Mouse (Mus musculus): ENCODE measurements around the gene Rpia. TPM values are rescaled to one million over a fixed set of nuclear protein-coding genes. Genes with fewer than 3 reads are reported as not detected.

The Rpia gene
- polyA plus RNA-seq, 1 experiment = 10.0 TPM

DNA sequence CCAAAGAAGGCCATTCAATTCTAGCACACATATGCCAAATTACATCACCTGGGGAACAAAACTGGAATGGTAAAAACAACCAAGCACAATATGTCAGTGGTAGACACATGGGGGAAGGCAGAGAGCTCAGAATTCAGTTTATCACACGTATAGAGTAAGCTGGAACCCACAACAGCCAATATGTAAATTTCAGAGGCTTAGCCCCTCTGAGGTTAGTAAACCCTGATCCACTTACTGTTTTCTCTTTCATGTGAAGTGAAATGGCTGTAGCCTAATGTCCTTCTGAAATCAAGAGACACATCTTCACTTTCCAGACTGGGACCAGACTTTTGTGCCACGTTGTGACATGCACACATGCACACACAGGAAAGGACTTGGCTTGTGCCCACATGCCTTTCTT lies 73.3 kb downstream of the Rpia start:
- Histone ChIP-seq H3K79me2 (ENCODE audit: control insufficient read depth, insufficient read depth) (no peaks in the 10 kb centered on the region), H3ac (ENCODE audit: control insufficient read depth, insufficient read length, low read depth) (no peak overlapping the region), H3K79me3 (ENCODE audit: low read depth) (no peaks in the 10 kb centered on the region), H3K27me3 (ENCODE audit: control insufficient read depth, insufficient read depth, insufficient read length) (no peaks in the 10 kb centered on the region), H3K4me3 (ENCODE audit: insufficient read depth, poor library complexity, severe bottlenecking) (no peak overlapping the region), H3K36me3 (ENCODE audit: control insufficient read depth, insufficient read depth) (no peaks in the 10 kb centered on the region)
- TF ChIP-seq CTCF (IDR thresholded peaks at IDR 0.05; ENCODE audit: control insufficient read depth, insufficient read depth, insufficient read length) (no peak), MAX (IDR thresholded peaks at IDR 0.05) (no peak), CEBPB (IDR thresholded peaks at IDR 0.05; ENCODE audit: low read depth) (no peak), MYOD1 (IDR thresholded peaks at IDR 0.05; ENCODE audit: control insufficient read depth, insufficient read length, low read depth) (no peak), MYOG (IDR thresholded peaks at IDR 0.05; ENCODE audit: control insufficient read depth, extremely low read depth, insufficient read length) (no peak), USF1 (IDR thresholded peaks at IDR 0.05; ENCODE audit: low read depth) (no peak), FOSL1 (IDR thresholded peaks at IDR 0.05; ENCODE audit: insufficient read depth, low read length, poor library complexity, severe bottlenecking) (no peak)

DNA sequence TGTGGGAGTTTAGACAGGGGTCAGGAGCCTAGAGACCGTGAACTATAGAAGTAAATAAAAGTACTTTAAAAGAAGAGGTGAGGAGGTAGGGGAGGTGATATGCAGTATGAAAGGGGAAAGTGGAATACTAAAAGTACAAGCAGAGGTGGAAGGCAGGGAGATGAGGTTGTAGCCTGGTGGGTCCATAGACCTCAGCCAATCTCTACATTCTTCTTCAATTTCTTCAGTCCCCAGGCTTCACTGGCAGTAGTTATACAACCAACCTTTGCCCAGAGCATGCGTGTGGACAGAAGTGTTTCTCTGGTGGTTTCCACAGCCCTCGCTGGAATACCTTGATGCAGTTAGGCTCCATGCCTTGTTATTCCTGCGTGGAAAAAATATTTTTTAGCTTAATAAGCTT lies 73.9 kb downstream of the Rpia start:
- no peaks in the 10 kb centered on the region for H3K36me3 ChIP-seq (ENCODE audit: control insufficient read depth, insufficient read depth)
- H3K27me3 ChIP-seq (ENCODE audit: control insufficient read depth, insufficient read depth, insufficient read length) = no peaks in the 10 kb centered on the region
- H3K4me3 ChIP-seq (ENCODE audit: insufficient read depth, poor library complexity, severe bottlenecking) = no peak overlapping the region
- TF ChIP-seq MYOG (IDR thresholded peaks at IDR 0.05; ENCODE audit: control insufficient read depth, extremely low read depth, insufficient read length) (no peak), CEBPB (IDR thresholded peaks at IDR 0.05; ENCODE audit: low read depth) (no peak), USF1 (IDR thresholded peaks at IDR 0.05; ENCODE audit: low read depth) (no peak), MAX (IDR thresholded peaks at IDR 0.05) (no peak), CTCF (IDR thresholded peaks at IDR 0.05; ENCODE audit: control insufficient read depth, insufficient read depth, insufficient read length) (no peak), FOSL1 (IDR thresholded peaks at IDR 0.05; ENCODE audit: insufficient read depth, low read length, poor library complexity, severe bottlenecking) (no peak), MYOD1 (IDR thresholded peaks at IDR 0.05; ENCODE audit: control insufficient read depth, insufficient read length, low read depth) (no peak)
- H3ac ChIP-seq (ENCODE audit: control insufficient read depth, insufficient read length, low read depth) = no peak overlapping the region
- H3K79me2 ChIP-seq (ENCODE audit: control insufficient read depth, insufficient read depth) = no peaks in the 10 kb centered on the region
- H3K79me3 ChIP-seq (ENCODE audit: low read depth) = no peaks in the 10 kb centered on the region

- Histone ChIP-seq H3ac (ENCODE audit: control insufficient read depth, insufficient read length, low read depth) (no peak overlapping the region), H3K4me3 (ENCODE audit: insufficient read depth, poor library complexity, severe bottlenecking) (no peak overlapping the region), H3K36me3 (ENCODE audit: control insufficient read depth, insufficient read depth) (no peaks in the 10 kb centered on the region), H3K79me3 (ENCODE audit: low read depth) (no peaks in the 10 kb centered on the region), H3K27me3 (ENCODE audit: control insufficient read depth, insufficient read depth, insufficient read length) (no peaks in the 10 kb centered on the region), H3K79me2 (ENCODE audit: control insufficient read depth, insufficient read depth) (no peaks in the 10 kb centered on the region)
- no peak for TF ChIP-seq FOSL1 (IDR thresholded peaks at IDR 0.05; ENCODE audit: insufficient read depth, low read length, poor library complexity, severe bottlenecking)
- TF ChIP-seq USF1 (IDR thresholded peaks at IDR 0.05; ENCODE audit: low read depth) = no peak
- no peak for TF ChIP-seq MAX (IDR thresholded peaks at IDR 0.05)
- TF ChIP-seq CEBPB (IDR thresholded peaks at IDR 0.05; ENCODE audit: low read depth) = no peak
- TF ChIP-seq MYOD1 (IDR thresholded peaks at IDR 0.05; ENCODE audit: control insufficient read depth, insufficient read length, low read depth) = no peak
- no peak for TF ChIP-seq MYOG (IDR thresholded peaks at IDR 0.05; ENCODE audit: control insufficient read depth, extremely low read depth, insufficient read length)
- TF ChIP-seq CTCF (IDR thresholded peaks at IDR 0.05; ENCODE audit: control insufficient read depth, insufficient read depth, insufficient read length) = no peak
Measured at GRCm38 (mm10) chr6:70716701-70717393, 75.2 kb downstream of the Rpia start.

Other genes with a start within 250 kb of the Rpia start
- gene Eif2ak3, start 52.3 kb upstream of the Rpia start, polyA plus RNA-seq (2012; fragmentation: generic; extraction: Trizol) = 4.2 TPM
- not detected for gene Tex37, start 126.7 kb upstream of the Rpia start, polyA plus RNA-seq (2012; fragmentation: generic; extraction: Trizol)
- not detected for gene Foxi3, start 164.3 kb upstream of the Rpia start, polyA plus RNA-seq (2012; fragmentation: generic; extraction: Trizol)

All from C2C12 (cell line).